Mouse (Mus musculus): ENCODE measurements around the gene Cdan1.

The Cdan1 gene

GRCm38 (mm10) chr2:120849449-120850423 lies at the start of gene Cdan1:
Gene Cdan1, minus strand, starts transcription at chr2:120850128.
- DNase-seq (ENCODE audit: extremely low read depth, low read depth): peak; percentile 27

GRCm38 (mm10) chr2:120896361-120896760 lies 46.4 kb upstream of the Cdan1 start:
- no peak for DNase-seq (ENCODE audit: extremely low read depth, low read depth)

GRCm38 (mm10) chr2:120887601-120888000 lies 37.7 kb upstream of the Cdan1 start:
- DNase-seq (ENCODE audit: extremely low read depth, low read depth): no peak

DNA sequence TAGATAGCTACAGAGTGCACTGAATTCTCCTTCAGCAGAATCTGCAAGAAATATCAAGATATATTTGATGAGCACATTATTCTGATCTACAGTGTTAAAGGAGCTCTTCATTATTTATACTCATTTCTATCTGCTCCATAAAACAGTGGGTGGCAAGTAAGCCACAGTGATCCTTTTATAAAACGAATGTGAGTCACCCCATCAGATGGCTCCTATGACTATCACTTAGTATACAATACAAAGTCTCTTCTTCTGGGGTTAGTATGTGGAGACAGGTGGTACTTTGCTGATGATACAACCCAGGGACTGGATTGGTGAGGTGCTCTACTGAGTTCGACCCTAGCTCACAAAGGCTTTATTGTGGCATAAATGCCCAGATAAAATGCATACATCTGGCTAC lies 23.3 kb upstream of the Cdan1 start:
- no peak for DNase-seq (ENCODE audit: extremely low read depth, low read depth)

DNA sequence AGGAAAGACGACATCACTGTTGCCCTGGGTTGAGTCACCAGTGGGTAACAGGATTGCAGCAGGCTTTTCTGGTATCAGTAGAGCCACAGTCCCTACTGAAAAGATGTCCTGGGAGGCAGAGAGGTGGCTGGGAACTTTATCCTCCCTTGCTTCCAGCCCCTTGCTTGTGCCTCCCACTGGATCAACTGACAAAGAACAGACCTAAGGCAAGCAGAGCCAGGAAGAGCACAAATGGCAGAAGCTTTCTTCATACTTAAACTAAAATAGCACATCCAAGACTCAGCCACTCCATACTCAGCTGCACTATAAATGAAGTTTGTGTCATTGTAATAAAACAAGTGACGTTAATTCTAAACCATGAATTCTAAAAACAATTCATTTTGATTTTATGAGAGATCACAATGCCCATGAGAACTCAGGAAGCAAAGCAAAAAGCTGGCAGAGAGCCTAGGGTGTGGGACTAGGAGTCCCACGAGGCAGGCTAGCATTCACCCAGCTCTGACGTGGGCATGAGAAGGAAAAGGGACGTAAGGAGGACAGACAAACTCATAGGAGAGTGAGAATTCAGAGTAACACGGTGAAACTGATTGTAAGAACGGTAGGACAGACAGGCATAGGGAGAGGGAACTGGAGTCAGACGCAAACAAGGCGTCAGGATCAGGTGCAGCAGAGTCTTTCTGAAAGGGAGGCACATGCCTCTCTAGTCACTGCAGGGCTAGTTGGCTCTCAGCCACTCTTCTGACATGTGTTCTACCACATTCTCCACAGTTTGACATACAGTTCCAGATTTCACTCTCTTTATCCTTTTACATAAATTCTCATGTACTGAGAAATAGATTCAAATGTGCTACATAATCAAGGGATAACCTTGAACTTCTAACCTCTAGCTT lies 21.8 kb upstream of the Cdan1 start:
- no peak for DNase-seq (ENCODE audit: extremely low read depth, low read depth)

GRCm38 (mm10) chr2:120867336-120867735 lies 17.4 kb upstream of the Cdan1 start:
- no peak for DNase-seq (ENCODE audit: extremely low read depth, low read depth)

DNA sequence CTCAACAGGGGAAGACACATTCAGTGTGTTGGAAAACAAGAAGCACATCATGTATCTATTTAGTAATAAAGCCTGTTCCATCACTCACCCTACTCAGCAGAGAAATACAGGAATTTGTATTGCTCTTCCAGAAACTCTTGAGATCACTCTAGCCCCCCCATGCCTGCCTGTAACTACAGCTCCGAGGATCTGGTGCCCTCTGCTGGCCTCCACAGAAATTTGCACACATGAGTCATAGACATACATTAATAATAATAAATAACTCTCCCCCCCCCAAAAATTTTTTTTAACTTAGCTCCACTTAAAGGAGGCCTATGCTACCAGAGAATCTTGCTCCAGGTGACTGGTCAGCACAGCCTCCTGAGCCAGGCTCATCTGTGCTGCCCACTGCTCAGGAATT lies 16.6 kb upstream of the Cdan1 start:
- no peak for DNase-seq (ENCODE audit: extremely low read depth, low read depth)

DNA sequence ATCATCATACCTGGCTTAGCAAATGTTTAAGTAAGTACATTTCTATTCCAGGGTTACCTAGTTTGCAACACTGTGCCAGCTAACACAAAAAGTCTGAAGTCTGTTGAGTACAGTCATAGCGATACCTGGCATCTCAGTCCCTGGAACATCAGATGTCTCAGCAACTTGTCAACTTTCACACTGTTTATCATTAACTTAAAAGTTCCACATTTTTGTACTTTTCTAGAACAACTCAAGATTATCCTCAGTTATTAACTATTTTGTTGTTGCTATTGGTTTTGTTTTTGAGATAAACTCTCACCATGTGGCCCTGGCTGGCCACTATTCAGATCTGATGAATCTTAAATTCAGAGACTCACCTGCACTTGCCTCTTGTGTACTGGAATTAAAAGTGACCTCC lies 13.5 kb upstream of the Cdan1 start:
- DNase-seq (ENCODE audit: extremely low read depth, low read depth): no peak

- no peak for DNase-seq (ENCODE audit: extremely low read depth, low read depth)
Observed at GRCm38 (mm10) chr2:120860699-120861098, 10.8 kb upstream of the Cdan1 start.

DNA sequence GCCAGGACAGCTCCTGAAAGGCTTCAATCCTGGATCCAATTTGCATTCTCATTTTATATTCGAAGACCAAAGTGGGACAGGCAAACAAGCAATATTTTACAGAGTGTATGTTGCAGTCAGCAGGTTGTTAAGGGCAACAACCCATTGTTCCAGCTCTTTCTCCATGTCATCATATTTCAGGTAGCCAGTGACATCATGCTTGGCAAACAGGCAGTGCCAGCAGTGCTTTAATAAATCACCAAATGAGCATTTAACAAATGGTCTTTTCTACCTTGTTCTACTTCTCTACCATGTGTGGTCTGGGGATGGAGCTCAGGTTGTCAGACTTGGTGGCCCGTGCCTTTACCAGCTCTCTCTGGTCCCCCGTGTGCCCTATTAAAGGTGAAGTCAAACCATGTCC lies 8.2 kb upstream of the Cdan1 start:
- no peak for DNase-seq (ENCODE audit: extremely low read depth, low read depth)

DNA sequence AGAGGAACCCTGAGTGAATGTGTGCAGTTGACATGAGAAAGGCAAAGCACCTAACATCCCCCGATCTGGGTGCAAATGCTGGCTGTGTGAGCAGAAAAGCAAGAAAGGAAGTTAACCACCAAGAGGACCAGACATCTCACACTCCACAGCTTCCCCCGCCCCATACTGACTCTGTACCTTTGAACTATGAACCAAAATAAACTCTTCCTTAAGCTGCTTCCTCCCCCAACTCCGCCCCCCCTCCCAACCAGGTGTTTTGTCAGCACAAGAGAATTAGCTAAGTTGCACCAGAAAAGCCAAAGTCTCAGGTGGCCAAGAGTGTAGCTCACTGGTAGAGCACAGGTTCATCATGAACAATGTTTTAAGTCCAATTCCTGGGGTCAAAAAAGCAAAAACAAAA lies 3.2 kb upstream of the Cdan1 start:
- DNase-seq (ENCODE audit: extremely low read depth, low read depth): no peak

- no peak for DNase-seq (ENCODE audit: extremely low read depth, low read depth)
Observed at GRCm38 (mm10) chr2:120852626-120853025, 2.7 kb upstream of the Cdan1 start.

DNA sequence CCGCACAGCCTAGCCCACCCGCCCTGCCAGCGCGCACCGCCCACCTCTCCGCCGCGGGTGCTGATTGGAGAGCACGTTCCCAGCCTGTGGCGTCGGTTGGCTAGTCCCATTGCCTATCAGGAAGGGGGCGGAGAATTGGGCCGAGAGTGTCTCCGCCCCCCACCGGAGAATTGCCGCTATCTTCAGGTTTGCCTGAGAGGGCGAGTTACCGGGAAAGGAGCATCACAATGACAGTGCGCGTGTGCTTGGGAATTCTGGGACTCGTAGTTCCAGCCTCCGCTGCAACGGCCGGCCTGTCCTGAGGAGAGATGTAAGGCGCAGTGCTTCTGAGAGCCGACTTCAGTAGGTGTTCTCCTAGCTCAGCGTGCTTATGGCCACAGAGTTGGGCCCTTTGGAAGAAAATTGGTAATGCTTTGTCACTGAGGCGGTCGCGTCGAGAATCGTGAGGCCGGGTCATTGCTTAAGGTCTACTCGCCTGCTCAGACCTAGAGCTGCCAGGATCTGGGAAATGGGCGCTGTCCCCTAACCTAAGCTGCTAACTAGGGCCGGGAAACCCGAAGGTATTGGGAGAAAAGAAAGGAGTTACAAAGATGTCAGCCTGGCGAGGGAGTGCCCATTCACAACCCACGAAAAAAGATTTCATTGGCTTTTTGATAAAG lies 625 bp upstream of the Cdan1 start, which contains the start of gene Ttbk2:
Ttbk2 (minus strand) TSS at position 181 of the 659 bp plus-strand sequence.
- DNase-seq (ENCODE audit: extremely low read depth, low read depth): peak; percentile 94

DNA sequence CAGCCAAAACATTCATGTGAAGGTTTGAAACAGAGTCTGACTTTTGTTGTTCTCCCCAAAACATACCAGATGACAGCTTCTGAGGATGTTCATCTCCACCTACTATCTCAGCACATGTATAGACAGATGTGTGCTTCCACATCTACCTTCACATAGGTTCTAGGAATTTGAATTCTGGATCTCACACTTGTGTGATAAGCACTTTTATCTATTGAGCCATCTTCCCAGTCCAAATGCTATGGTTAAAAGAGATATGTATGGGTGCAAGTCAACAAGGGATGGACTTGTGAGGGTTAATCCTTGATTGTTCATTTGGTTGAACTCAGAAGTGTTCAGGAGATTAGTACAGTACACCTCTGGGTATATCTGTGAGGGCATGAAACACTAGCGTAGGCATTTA lies 4.6 kb downstream of the Cdan1 start:
- DNase-seq (ENCODE audit: extremely low read depth, low read depth): no peak

DNA sequence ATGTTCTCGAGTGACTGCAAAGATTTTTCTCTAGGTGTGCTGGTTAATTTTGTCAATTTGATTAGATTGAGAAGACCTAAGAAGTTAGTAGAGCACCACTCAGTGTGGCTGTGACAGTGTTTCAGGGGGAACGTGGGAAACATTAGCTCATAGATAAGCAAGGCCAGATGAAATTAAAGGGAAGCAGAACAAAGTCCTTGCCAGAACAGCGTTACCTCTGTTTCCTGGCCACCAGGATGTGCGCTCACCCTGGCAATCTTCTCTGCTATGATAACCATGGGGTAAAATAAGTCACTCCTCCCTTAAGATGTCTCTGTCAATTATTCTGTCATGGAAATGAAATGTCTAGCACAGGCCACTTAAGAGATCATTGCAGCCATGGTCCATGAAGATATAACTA lies 5.9 kb downstream of the Cdan1 start:
- peak; percentile 52 for DNase-seq (ENCODE audit: extremely low read depth, low read depth)

DNA sequence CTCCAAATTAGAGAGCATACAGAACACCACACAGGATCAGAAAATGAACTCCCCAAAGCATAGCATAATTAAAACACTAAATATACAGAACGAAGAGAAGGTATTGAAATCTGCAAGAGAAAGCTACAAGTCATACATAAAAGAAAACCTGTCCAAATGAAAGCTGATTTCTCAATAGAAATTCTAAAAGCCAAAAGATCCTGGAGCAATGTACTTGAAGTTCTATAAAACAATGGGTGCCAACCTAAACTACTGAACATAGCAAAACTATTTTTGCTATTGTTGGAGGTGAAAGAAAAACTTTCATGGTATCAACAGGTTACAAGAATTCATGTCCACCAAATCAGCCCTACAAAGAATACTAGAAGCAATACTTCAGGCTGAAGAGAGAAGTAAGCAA lies 8.7 kb downstream of the Cdan1 start:
- DNase-seq (ENCODE audit: extremely low read depth, low read depth): no peak

GRCm38 (mm10) chr2:120835167-120835566 lies 14.8 kb downstream of the Cdan1 start:
- DNase-seq (ENCODE audit: extremely low read depth, low read depth): no peak

DNA sequence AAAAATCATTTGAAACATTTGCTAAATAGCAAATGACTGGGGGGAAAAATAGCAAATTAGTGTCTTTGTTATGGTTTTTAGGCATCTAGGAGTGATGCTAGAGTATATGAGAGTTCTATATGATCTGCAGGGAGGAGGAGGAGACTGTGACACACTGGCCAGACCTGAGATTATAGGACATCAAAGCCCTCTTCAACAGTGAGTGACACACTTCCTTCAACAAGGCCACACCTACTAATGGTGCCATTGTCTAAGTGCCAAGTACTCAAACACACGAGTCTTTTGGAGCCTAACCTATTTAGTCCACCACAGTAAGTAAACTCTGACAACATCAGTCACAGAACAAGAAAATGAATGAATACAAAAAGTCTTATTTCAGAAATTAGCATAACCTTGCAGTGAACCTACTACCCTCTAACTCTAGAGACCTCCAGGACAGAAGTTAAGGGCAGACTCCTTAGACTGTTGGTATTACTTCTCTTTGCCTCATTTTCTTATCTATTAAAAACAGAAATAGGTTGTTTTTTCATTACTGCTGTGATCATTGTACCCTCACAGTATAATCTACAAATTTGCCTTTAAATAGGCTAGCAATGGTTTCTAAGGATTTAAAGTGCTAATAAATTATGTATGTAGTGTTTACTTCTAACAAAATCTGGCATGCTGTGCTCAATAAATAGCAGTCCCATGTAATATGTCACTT lies 22.8 kb downstream of the Cdan1 start:
- peak; percentile 41 for DNase-seq (ENCODE audit: extremely low read depth, low read depth)

GRCm38 (mm10) chr2:120770265-120770935 lies 79.5 kb downstream of the Cdan1 start:
- DNase-seq (ENCODE audit: extremely low read depth, low read depth): peak; percentile 11

DNA sequence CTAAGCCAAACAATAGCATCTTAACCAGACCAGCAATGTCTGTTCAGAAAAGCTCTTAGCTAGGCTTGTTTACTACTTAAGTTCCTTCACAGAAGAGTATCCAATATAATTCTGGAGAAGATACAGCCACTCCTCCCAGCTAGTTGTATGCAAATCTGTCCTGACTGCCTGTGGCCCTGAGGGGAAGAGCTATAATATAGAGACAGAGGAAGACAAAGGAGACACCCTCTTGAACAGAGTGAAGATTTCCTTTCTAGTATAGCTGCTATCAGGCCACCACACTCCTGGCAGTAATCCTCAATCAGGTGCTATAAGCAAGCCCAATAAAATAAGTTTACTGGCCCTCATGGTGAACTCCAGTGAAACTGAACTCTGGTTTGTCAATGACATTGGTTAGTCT lies 88.0 kb downstream of the Cdan1 start:
- DNase-seq (ENCODE audit: extremely low read depth, low read depth): no peak

Data from MEL-GATA-1-ER (cell line).